Mouse (Mus musculus): Measurements from ENCODE around the gene Zfp982. TPM values are rescaled to one million over a fixed set of nuclear protein-coding genes. Genes with fewer than 3 reads are reported as not detected.
A peak's percentile ranks its signal among the peaks of the same experiment; 100 is the strongest.
"Not testable (repeated sequence)": the region's sequence is repeated elsewhere in the genome, so short reads cannot be mapped to it uniquely, and the experiment has no call there.

The Zfp982 gene
- polyA plus RNA-seq (2015; fragmentation: Nextera tagmentation; extraction: Ambion mirVana) = 4.8 and 5.5 TPM in 2 replicates

- not testable (repeated sequence) for H3K9ac ChIP-seq; H3K36me3 ChIP-seq; H3K4me3 ChIP-seq; H3K4me2 ChIP-seq; H3K27ac ChIP-seq; H3K27me3 ChIP-seq; H3K4me1 ChIP-seq (replicated peaks); ATAC-seq (replicated peaks; ENCODE audit: insufficient number of reproducible peaks, insufficient read depth, low FRiP score, low read depth)
- H3K9me3 ChIP-seq (replicated peaks) = peaks cover 18% of the 10 kb centered on the region
- WGBS = 70% methylated on average over 7 of the region's 7 CpGs
Observed at GRCm38 (mm10) chr4:147492117-147492516, at the start of gene Zfp982. Gene Zfp982, plus strand, starts transcription at chr4:147492417.

GRCm38 (mm10) chr4:147442649-147443553 lies 49.3 kb upstream of the Zfp982 start:
- H3K4me3 ChIP-seq = peak overlapping the region; percentile 58
- H3K27me3 ChIP-seq; H3K4me1 ChIP-seq (replicated peaks); H3K36me3 ChIP-seq; H3K9me3 ChIP-seq (replicated peaks): not testable (repeated sequence)
- peak overlapping the region; percentile 76 for H3K9ac ChIP-seq
- ATAC-seq (replicated peaks; ENCODE audit: insufficient number of reproducible peaks, insufficient read depth, low FRiP score, low read depth) = peak; percentile 97
- peak overlapping the region; percentile 77 for H3K27ac ChIP-seq
- 10% methylated on average over 52 of the region's 52 CpGs for WGBS
- H3K4me2 ChIP-seq = peak overlapping the region; percentile 80

GRCm38 (mm10) chr4:147443554-147443927 lies 48.7 kb upstream of the Zfp982 start:
- WGBS = 33% methylated on average over 8 of the region's 8 CpGs
- H3K9ac ChIP-seq = peak overlapping the region; percentile 76
- not testable (repeated sequence) for H3K9me3 ChIP-seq (replicated peaks); ATAC-seq (replicated peaks; ENCODE audit: insufficient number of reproducible peaks, insufficient read depth, low FRiP score, low read depth); H3K4me1 ChIP-seq (replicated peaks); H3K36me3 ChIP-seq; H3K27me3 ChIP-seq
- peak overlapping the region; percentile 58 for H3K4me3 ChIP-seq
- peak overlapping the region; percentile 80 for H3K4me2 ChIP-seq
- peak overlapping the region; percentile 77 for H3K27ac ChIP-seq

GRCm38 (mm10) chr4:147445371-147445770 lies 46.8 kb upstream of the Zfp982 start:
- not testable (repeated sequence) for H3K4me1 ChIP-seq (replicated peaks); H3K9me3 ChIP-seq (replicated peaks); H3K4me3 ChIP-seq; H3K9ac ChIP-seq; H3K27ac ChIP-seq; H3K27me3 ChIP-seq; H3K36me3 ChIP-seq; ATAC-seq (replicated peaks; ENCODE audit: insufficient number of reproducible peaks, insufficient read depth, low FRiP score, low read depth); H3K4me2 ChIP-seq

GRCm38 (mm10) chr4:147448358-147448757 lies 43.9 kb upstream of the Zfp982 start:
- Histone ChIP-seq H3K27ac (no peak overlapping the region), H3K4me1 (replicated peaks) (no peaks in the 10 kb centered on the region), H3K9ac (no peak overlapping the region), H3K27me3 (no peaks in the 10 kb centered on the region), H3K4me2 (no peak overlapping the region), H3K36me3 (no peaks in the 10 kb centered on the region), H3K4me3 (no peak overlapping the region), H3K9me3 (replicated peaks) (0 out of 2 replicates have a peak, but pooled peaks cover 4% of the 10 kb centered on the region)
- ATAC-seq (replicated peaks; ENCODE audit: insufficient number of reproducible peaks, insufficient read depth, low FRiP score, low read depth) = no peak
- 66% methylated on average over 2 of the region's 2 CpGs for WGBS

GRCm38 (mm10) chr4:147449099-147449581 lies 43.1 kb upstream of the Zfp982 start:
- no peak for ATAC-seq (replicated peaks; ENCODE audit: insufficient number of reproducible peaks, insufficient read depth, low FRiP score, low read depth)
- Histone ChIP-seq H3K36me3 (no peaks in the 10 kb centered on the region), H3K27ac (no peak overlapping the region), H3K9me3 (replicated peaks) (0 out of 2 replicates have a peak, but pooled peaks cover 4% of the 10 kb centered on the region), H3K4me3 (peak overlapping the region; percentile 33), H3K9ac (no peak overlapping the region), H3K4me2 (peak overlapping the region; percentile 54), H3K27me3 (no peaks in the 10 kb centered on the region), H3K4me1 (replicated peaks) (no peaks in the 10 kb centered on the region)
- 33% methylated on average over 13 of the region's 13 CpGs for WGBS

GRCm38 (mm10) chr4:147449986-147450385 lies 42.2 kb upstream of the Zfp982 start:
- H3K27me3 ChIP-seq; H3K4me1 ChIP-seq (replicated peaks); H3K9ac ChIP-seq; ATAC-seq (replicated peaks; ENCODE audit: insufficient number of reproducible peaks, insufficient read depth, low FRiP score, low read depth); H3K27ac ChIP-seq; H3K4me3 ChIP-seq; H3K4me2 ChIP-seq; H3K36me3 ChIP-seq; H3K9me3 ChIP-seq (replicated peaks): not testable (repeated sequence)
- 69% methylated on average over 2 of the region's 2 CpGs for WGBS

GRCm38 (mm10) chr4:147467207-147467606 lies 25.0 kb upstream of the Zfp982 start:
- H3K9ac ChIP-seq; H3K4me1 ChIP-seq (replicated peaks); H3K27me3 ChIP-seq; H3K27ac ChIP-seq; H3K4me3 ChIP-seq; H3K36me3 ChIP-seq; H3K4me2 ChIP-seq: not testable (repeated sequence)
- ATAC-seq (replicated peaks; ENCODE audit: insufficient number of reproducible peaks, insufficient read depth, low FRiP score, low read depth) = peak; percentile 27; the same call in 1 of the 2 replicates
- WGBS = 86% methylated on average over 7 of the region's 7 CpGs
- peaks cover 38% of the 10 kb centered on the region for H3K9me3 ChIP-seq (replicated peaks)

GRCm38 (mm10) chr4:147498772-147499613 lies 6.8 kb downstream of the Zfp982 start:
- H3K4me2 ChIP-seq; H3K4me3 ChIP-seq; H3K4me1 ChIP-seq (replicated peaks); H3K9ac ChIP-seq; H3K27ac ChIP-seq; ATAC-seq (replicated peaks; ENCODE audit: insufficient number of reproducible peaks, insufficient read depth, low FRiP score, low read depth); H3K9me3 ChIP-seq (replicated peaks); H3K27me3 ChIP-seq; H3K36me3 ChIP-seq: not testable (repeated sequence)
- 81% methylated on average over 5 of the region's 5 CpGs for WGBS

- Histone ChIP-seq H3K4me2 (no peak overlapping the region), H3K36me3 (peaks cover 14% of the 10 kb centered on the region), H3K27me3 (no peaks in the 10 kb centered on the region), H3K27ac (no peak overlapping the region), H3K4me3 (no peak overlapping the region), H3K9ac (no peak overlapping the region), H3K9me3 (replicated peaks) (peaks cover 22% of the 10 kb centered on the region), H3K4me1 (replicated peaks) (no peaks in the 10 kb centered on the region)
- ATAC-seq (replicated peaks; ENCODE audit: insufficient number of reproducible peaks, insufficient read depth, low FRiP score, low read depth) = no peak
- WGBS = 79% methylated on average over 2 of the region's 2 CpGs
Observed at GRCm38 (mm10) chr4:147509174-147509573, 17.0 kb downstream of the Zfp982 start.

GRCm38 (mm10) chr4:147518981-147519380 lies 26.8 kb downstream of the Zfp982 start:
- Histone ChIP-seq H3K27ac (no peak overlapping the region), H3K36me3 (0 out of 2 replicates have a peak, but pooled peaks cover 6% of the 10 kb centered on the region), H3K4me2 (no peak overlapping the region), H3K4me1 (replicated peaks) (no peaks in the 10 kb centered on the region), H3K4me3 (no peak overlapping the region), H3K27me3 (no peaks in the 10 kb centered on the region), H3K9ac (no peak overlapping the region), H3K9me3 (replicated peaks) (peaks cover 59% of the 10 kb centered on the region)
- ATAC-seq (replicated peaks; ENCODE audit: insufficient number of reproducible peaks, insufficient read depth, low FRiP score, low read depth) = peak; percentile 28; the same call in 1 of the 2 replicates
- 63% methylated on average over 2 of the region's 2 CpGs for WGBS

Data from heart, embryonic 15.5 days (tissue).